Mouse (Mus musculus) macrophage (primary cell): ENCODE results near the gene Ctf1. TPM values are rescaled to one million over a fixed set of nuclear protein-coding genes. Genes with fewer than 3 reads are reported as not detected.

Source experiments
- H3K27ac ChIP-seq: fragments of 350-480 bp; formaldehyde crosslinking; 2 replicates; pipeline ENCODE4 v1.9.0; 2021
- H3K36me3 ChIP-seq: fragments of 350-480 bp; formaldehyde crosslinking; 2 replicates; pipeline ENCODE4 v1.9.0; 2021; ENCODE audit errors: inconsistent target
- H3K4me3 ChIP-seq: fragments of 350-480 bp; formaldehyde crosslinking; 2 replicates; pipeline ENCODE4 v1.9.0; 2021; ENCODE audit errors: inconsistent target
- H3K79me2 ChIP-seq: fragments of 350-480 bp; formaldehyde crosslinking; 2 replicates; pipeline ENCODE4 v1.9.0; 2021; ENCODE audit errors: inconsistent target
- WGBS: methylation state at CpG from one replicate; pipeline ENCODE4 v1.1.7; 2026; ENCODE audit warnings: inconsistent platforms; ENCODE audit not compliant: missing documents; 5-methylcytosine and 5-hydroxymethylcytosine counted together
- polyA plus RNA-seq: library from polyadenylated mRNA; stranded (reverse); fragments of 250-400 nt; gene quantifications from 3 replicates; pipeline ENCODE4 v1.2.4, GENCODE M21; 2018; ENCODE audit warnings: inconsistent platforms

The Ctf1 gene
- polyA plus RNA-seq, 1 experiment from 2014 or later = not detected

DNA sequence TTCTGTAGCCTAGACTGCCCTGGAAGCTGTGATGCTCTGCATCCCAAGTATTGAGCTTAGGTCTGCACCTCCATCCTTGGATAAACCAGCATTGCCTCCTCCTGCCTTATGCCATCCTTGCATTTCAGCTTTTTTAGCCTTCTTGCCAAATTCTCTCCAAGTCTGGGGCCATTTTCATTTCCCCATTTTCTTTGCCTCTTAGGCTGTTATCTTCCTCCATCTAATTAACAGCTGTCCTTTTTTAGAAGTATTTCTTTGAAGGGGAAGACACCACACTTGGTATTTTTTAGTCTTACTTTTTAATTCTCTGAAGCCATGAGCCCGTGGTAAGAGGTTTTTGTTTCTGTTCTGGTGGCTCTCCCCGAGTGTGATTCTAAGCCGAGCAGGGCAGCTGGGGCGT is 51.1 kb downstream of the Ctf1 start:
- Histone ChIP-seq H3K36me3 (peaks cover 11% of the 10 kb centered on the region; the same call in 1 of the 2 replicates), H3K27ac (peak overlapping the region; percentile 19), H3K79me2 (no peaks in the 10 kb centered on the region), H3K4me3 (no peak overlapping the region)
- WGBS = 10% methylated on average over 4 of the region's 4 CpGs

GRCm38 (mm10) chr7:127765756-127766155 is 53.2 kb downstream of the Ctf1 start:
- 100% methylated on average over 1 of the region's 2 CpGs for WGBS
- Histone ChIP-seq H3K79me2 (peaks cover 11% of the 10 kb centered on the region; the same call in 1 of the 2 replicates), H3K36me3 (peaks cover 11% of the 10 kb centered on the region; the same call in 1 of the 2 replicates), H3K4me3 (no peak overlapping the region), H3K27ac (no peak overlapping the region)

- peaks cover 11% of the 10 kb centered on the region; the same call in 1 of the 2 replicates for H3K36me3 ChIP-seq
- no peak overlapping the region for H3K27ac ChIP-seq
- H3K79me2 ChIP-seq = peaks cover 18% of the 10 kb centered on the region; the same call in 1 of the 2 replicates
- WGBS = 88% methylated on average over 17 of the region's 17 CpGs
- no peak overlapping the region for H3K4me3 ChIP-seq
Measured at GRCm38 (mm10) chr7:127766851-127767609, 54.5 kb downstream of the Ctf1 start.

Other genes starting within 250 kb of the Ctf1 start
- 47.3 to 163 TPM (median 92.9 TPM) in 3 replicates for gene Fbrs, start 233.5 kb upstream of the Ctf1 start, polyA plus RNA-seq
- 14.3 to 15.8 TPM (median 15.4 TPM) in 3 replicates for gene Srcap, start 200.8 kb upstream of the Ctf1 start, polyA plus RNA-seq
- 13.1 to 13.5 TPM (median 13.2 TPM) in 3 replicates for gene Gm42715, start 193.2 kb upstream of the Ctf1 start, polyA plus RNA-seq
- not detected in 3 replicates for gene Tmem265, start 151.3 kb upstream of the Ctf1 start, polyA plus RNA-seq
- gene Phkg2, start 139.4 kb upstream of the Ctf1 start, polyA plus RNA-seq = 23.8 to 33.8 TPM (median 26.9 TPM) in 3 replicates
- gene Ccdc189, start 124.1 kb upstream of the Ctf1 start, polyA plus RNA-seq = 0.72 to 3.0 TPM (median 2.9 TPM) in 3 replicates
- 27.1 to 29.6 TPM (median 28.3 TPM) in 3 replicates for gene Rnf40, start 124.0 kb upstream of the Ctf1 start, polyA plus RNA-seq
- gene Zfp629, start 96.9 kb upstream of the Ctf1 start, polyA plus RNA-seq = 5.9 to 11.5 TPM (median 8.2 TPM) in 3 replicates
- 16.0 to 37.5 TPM (median 23.3 TPM) in 3 replicates for gene Bcl7c, start 3.8 kb upstream of the Ctf1 start, polyA plus RNA-seq
- gene Ctf2, start 19.4 kb downstream of the Ctf1 start, polyA plus RNA-seq = not detected in 3 replicates
- 4.9 to 11.8 TPM (median 5.8 TPM) in 3 replicates for gene Fbxl19, start 31.8 kb downstream of the Ctf1 start, polyA plus RNA-seq
- gene Orai3, start 57.1 kb downstream of the Ctf1 start, polyA plus RNA-seq = 31.3 to 38.6 TPM (median 33.4 TPM) in 3 replicates
- gene Setd1a, start 63.9 kb downstream of the Ctf1 start, polyA plus RNA-seq = 11.6 to 14.1 TPM (median 12.7 TPM) in 3 replicates
- gene Gm49388, start 72.9 kb downstream of the Ctf1 start, polyA plus RNA-seq = 0.49 to 3.2 TPM (median 0.57 TPM) in 3 replicates
- 14.9 to 55.1 TPM (median 55.0 TPM) in 3 replicates for gene Hsd3b7, start 87.9 kb downstream of the Ctf1 start, polyA plus RNA-seq
- gene Stx4a, start 111.6 kb downstream of the Ctf1 start, polyA plus RNA-seq = 150 to 165 TPM (median 155 TPM) in 3 replicates
- gene Stx1b, start 111.8 kb downstream of the Ctf1 start, polyA plus RNA-seq = 0.05 to 0.09 TPM in 2 of 3 replicates, not detected in the other
- 14.9 to 18.4 TPM (median 16.3 TPM) in 3 replicates for gene Zfp646, start 163.5 kb downstream of the Ctf1 start, polyA plus RNA-seq
- 3.2 to 5.8 TPM (median 4.7 TPM) in 3 replicates for gene Zfp668, start 164.1 kb downstream of the Ctf1 start, polyA plus RNA-seq
- 0.13 TPM in 1 of 3 replicates, not detected in the others for gene Prss53, start 178.2 kb downstream of the Ctf1 start, polyA plus RNA-seq
- gene Gm21974, start 182.7 kb downstream of the Ctf1 start, polyA plus RNA-seq = not detected in 3 replicates
- 38.2 to 42.7 TPM (median 41.1 TPM) in 3 replicates for gene Vkorc1, start 182.9 kb downstream of the Ctf1 start, polyA plus RNA-seq
- gene Bckdk, start 191.3 kb downstream of the Ctf1 start, polyA plus RNA-seq = 30.8 to 48.5 TPM (median 38.0 TPM) in 3 replicates
- 10.6 to 18.6 TPM (median 16.3 TPM) in 3 replicates for gene Kat8, start 199.8 kb downstream of the Ctf1 start, polyA plus RNA-seq
- not detected in 3 replicates for gene Prss8, start 217.4 kb downstream of the Ctf1 start, polyA plus RNA-seq
- gene Prss36, start 234.0 kb downstream of the Ctf1 start, polyA plus RNA-seq = 1.0 to 1.7 TPM (median 1.2 TPM) in 3 replicates